Mouse (Mus musculus) olfactory bulb, adult 2 months (tissue): ENCODE data around the gene Fam240a.

Experiments
- CTCF ChIP-seq: fragments of 200-500 bp; IDR thresholded peaks from 2 replicates; pipeline ENCODE4 v1.5.1; 2012; ENCODE audit warnings: low read depth, mild to moderate bottlenecking, low read length, moderate library complexity; ENCODE audit not compliant: insufficient read depth
- POLR2A ChIP-seq: fragments of 200-500 bp; IDR thresholded peaks from 2 replicates; pipeline ENCODE4 v1.6.1; 2012; ENCODE audit warnings: mild to moderate bottlenecking, low read depth, low read length, moderate library complexity; ENCODE audit not compliant: insufficient read depth

DNA sequence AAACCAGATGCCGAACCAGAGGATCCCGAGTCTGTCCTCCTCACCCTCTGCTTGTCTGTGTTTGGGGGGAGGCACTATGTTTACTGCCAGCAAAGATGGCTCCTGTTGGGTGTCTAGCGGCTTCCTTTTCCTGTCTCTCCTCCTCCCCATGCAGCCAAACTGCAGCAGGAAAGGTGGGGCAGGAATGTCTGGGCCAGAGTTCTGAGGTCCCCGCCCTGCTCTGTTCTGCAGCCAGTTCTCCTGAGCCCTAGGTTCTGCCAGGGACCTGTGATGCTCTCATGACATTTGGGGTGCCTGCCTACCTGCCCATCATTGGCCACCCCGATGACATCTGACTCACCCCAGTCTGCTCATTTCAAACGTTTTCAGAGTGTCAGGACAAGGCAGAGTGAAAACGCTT is 34.7 kb downstream of the Fam240a start:
- no peak for TF ChIP-seq CTCF
- no peak for TF ChIP-seq POLR2A
